Mouse (Mus musculus): ENCODE measurements at regions not wholly inside any gene's neighbourhood (a gene's known extent, or its start where the extent isn't known, plus 50 kb on each side); places are given as distances from the start of the nearest gene placed in this dataset.

DNA sequence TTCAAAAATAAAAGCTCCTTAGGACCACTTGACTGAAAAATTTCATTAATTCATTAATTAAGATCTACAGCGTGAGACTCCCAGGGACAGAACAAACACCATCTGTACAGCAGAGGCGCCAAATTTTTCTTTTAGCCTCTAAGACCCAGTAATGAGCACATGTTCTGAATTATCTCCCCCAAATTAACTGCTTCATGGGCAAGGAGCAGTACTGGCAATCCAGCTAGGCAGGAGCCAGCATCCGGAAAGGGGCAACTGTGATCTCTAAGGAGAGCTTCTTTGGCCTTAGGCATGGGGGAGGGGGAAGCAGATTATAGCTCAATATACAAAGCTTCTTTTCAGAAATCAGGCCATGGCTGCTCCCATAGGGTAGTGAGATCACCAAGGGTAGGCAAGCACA, 278.2 kb upstream of the Castor2 start:
- peak; percentile 30 to 32 for DNase-seq (ENCODE audit: low spot score in 2 of 2)

DNA sequence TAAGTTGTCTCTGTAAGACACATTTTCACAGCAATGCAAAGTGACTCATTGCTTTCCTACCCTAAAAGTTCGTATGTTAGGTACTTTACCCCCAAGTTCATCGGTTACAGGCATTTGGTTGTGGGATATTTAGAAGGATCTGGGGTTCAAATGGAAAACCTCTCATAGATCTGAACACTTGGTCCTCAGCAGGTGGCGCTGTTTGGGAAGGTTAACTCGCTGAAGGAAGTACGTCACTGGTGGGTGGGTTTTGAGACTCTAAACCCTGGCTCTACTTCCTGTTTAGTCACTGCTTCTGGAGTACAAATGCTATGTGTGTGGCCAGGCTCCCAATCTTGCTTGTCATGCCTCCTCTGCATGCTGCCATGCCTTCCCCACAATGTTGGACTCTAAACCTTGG, 284.0 kb upstream of the Castor2 start:
- DNase-seq (ENCODE audit: low spot score in 2 of 2): no peak

DNA sequence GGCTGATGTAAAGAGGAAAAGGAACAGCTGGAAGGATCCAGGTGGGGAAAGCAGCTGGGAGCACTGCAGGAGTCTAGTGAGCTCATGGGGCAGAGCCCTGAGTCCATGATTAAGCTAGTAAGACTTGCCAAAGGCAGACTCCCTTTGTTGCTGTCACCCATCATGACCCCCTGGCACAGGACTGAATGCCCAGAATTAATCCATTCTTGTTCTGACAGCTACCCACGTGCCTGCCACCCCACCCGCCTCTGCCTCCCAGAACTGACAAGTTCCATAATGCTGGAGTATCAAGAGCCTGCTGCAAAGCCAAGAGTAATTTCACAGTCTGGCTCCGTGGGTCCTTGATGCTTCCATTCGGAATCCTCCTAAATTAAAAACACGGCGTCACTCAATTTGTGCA, 285.1 kb upstream of the Castor2 start:
- DNase-seq (ENCODE audit: low spot score in 2 of 2): peak; percentile 14 to 31

DNA sequence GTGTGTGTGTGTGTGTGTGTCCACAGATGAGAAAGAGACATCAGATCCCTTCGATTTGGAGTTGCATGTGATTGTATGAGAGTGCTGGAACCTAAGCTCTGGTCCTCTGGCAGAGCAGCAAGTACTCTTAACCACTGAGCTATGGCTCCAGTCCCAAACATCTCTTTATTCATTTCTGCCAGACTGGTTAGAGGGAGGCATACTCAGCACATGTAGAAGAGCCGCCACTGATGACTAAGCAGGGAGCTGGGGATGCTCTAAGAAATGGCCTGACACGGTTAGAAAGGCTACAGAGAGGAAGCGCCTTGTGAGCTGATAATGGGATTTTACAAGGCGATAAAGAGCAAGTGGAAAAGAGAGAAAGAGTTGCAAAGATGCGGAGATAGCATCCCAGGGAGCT, 287.3 kb upstream of the Castor2 start:
- DNase-seq (ENCODE audit: low spot score in 2 of 2): no peak

DNA sequence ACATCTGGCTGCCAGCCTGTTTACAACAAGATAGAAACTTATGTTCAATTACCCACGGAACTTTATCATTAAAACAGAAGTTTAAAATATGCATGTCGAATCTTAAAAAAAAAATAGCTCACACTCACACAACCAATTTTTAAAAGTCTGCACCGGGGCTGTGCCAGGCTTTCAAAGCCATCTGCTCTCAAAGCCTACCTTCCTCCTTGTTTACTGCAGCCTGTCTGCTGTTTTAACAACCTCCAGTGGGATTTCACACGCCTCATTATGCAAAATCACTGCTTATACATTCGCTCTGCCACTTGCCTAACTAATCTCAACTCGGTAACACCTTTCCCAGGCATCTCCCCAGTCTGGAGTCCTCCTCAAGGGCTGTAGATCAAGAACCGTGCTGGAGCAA, 292.6 kb upstream of the Castor2 start:
- DNase-seq (ENCODE audit: low spot score in 2 of 2): peak; percentile 48 to 64

DNA sequence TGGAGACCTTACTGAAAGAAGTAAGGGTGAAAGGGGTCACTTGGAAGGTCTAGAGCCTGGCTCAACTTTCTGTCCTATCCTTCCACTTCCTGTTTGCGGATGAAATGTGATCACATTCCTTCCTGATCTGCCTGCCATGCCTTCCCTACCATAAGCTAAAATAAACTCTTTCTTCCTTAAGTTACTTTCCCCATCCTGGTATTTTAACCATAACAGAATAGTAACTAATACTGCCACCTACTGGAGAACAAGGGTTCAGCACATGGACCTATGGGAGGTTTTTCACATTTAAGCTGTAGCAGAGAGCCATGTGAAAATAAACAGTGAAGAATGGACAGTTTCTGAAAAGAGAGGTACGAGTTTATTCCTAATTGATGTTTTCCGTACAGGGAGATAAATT, 297.5 kb upstream of the Castor2 start:
- no peak for DNase-seq (ENCODE audit: low spot score in 2 of 2)

DNA sequence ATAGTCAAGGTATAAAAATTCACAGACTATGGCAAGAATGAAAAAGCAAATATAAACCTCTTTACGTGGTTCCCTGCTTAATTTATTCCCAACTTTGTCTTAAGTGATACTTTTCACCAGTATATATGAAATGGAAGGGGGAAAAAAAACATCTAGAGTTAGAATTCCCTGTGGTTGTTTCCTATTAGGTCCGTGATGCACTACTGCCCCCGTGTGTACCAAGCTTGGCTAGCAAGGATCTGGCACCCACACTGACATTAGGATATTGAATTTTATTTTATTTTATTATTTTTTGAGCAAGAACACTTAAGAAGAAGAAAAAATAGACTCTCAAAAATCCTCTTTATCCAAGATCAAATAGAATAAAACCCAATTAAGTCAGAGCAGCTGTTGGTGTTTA, 303.9 kb upstream of the Castor2 start:
- peak; percentile 13 to 51 for DNase-seq (ENCODE audit: low spot score in 2 of 2)

DNA sequence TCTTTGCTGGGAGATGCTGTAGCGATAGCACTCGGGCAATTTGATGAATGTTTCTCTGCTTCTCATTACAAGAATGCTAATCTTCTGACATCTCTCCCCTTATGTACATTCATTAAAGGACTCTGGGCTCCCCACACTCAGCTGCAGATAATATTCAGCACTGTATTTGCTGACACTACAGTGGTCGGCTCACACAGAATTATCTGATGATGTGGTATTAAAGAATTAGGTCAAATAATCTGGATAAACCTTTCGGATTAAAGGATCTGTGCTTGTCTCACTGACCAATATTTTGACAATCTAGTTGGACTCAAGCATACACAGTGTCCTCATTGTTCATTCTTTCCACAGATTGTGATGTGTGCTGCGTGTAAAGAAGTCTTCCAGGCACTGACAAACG, 308.8 kb upstream of the Castor2 start:
- DNase-seq (ENCODE audit: low spot score in 2 of 2): no peak

DNA sequence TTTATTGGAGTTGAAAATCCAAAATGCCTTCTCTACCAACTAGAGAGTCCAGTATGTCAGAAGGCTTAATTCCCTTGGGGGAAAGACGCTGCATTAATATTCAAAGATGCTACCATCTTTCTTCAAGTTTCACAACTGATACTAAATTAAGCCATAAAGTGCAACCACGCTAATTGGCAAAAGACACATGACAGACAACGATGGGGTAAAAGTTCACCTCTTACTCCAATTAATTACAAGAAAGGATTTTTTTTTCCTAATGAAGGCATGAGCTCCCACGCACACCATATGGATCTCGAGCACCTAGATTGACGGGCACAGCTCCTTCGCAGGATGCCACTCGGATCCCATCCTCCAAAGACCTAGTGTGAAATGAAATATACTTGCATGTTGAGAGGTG, 311.5 kb upstream of the Castor2 start:
- no peak for DNase-seq (ENCODE audit: low spot score in 2 of 2)

DNA sequence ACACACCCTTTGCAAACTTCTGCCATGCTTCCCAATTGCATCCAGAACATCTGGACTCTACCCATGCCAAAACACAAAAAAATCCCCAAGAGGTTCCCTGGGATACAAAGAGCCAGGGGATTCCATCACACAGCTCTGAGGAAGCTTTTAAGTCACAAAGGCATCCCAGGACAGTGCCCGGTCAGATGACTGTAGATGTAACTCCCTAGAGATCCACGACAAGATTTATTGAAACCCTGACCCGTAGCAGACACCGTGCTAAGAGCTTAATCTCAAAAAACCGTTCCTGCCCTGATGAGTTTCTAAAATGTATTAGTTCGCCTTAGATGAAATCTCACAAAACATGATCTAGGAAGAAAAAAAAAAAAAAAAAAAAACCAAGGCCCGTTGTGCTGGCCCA, 312.0 kb upstream of the Castor2 start:
- no peak for DNase-seq (ENCODE audit: low spot score in 2 of 2)

DNA sequence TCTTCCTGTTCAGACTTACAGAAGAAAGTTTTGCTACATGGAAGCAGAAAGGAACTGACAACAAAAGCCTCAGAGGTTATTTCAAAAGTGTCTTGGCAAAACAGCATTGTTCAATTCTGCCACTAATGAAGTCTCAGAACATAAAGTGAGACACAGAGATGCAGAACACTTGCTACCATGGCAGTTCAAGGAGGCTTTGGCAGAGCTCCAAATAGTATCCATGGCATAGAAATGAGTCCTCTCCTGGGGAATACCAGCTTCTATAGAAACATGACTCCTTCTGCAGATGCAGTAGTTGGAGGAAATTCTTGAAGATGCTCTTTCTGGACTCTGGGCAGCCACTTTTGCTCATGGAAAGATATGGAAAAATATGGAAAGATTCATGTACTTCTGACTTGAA, 322.9 kb upstream of the Castor2 start:
- no peak for DNase-seq (ENCODE audit: low spot score in 2 of 2)

DNA sequence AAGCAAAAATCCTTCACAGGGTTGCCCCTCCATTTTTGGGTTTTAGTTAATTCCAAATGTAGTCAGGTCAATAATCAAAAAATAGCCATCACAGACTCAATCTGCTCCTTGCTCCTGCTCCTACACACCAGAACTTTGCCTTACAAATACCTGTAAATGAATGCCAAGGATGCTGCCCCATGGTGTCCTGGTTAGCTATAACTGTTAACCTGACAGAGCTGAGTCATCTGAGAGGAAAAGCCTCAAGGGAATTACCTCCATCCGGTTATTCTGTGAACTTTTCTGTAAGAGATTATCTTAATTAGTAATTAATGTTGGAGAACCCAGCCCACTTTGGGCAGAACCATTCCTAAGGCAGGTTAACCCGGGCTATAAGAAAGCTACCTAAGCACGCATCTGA, 325.4 kb upstream of the Castor2 start:
- no peak for DNase-seq (ENCODE audit: low spot score in 2 of 2)

DNA sequence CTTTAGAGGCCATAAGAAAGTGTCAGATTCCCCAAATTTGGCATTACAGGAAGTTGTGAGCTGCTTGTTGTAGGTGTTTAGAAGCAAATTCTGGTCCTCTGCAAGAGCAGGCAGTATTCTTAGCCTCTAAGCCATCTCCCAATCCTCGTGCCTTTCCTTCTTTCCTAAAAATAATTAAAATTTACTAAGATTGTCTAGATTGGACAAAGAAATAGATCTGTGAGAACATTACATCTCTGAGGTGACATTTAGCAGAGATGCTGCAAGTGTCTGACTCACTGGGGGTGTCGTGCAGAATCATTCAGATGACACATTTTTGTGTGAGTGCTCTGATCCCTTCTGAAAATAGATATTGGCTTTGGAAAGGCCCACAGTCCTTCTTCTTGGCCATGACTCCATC, 330.7 kb upstream of the Castor2 start:
- no peak for DNase-seq (ENCODE audit: low spot score in 2 of 2)

DNA sequence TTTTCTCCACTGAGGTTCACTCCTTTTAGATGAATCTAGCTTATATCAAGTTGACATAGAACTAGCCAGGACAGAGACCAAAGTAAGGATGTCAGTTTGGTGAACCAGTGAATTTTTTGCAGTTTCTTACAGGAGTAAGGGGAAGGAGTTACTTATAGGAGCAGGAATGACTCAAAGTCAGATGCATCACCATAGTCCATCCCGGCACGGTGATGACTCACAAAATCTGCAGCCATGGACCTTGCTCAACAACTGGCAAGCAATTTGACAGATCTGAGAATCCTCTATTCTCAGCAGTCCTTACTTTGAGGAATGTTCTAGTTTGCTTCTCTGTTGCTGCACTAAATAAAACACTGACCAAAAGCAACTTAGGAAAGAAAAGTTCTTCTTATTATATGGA, 341.7 kb upstream of the Castor2 start:
- no peak for DNase-seq (ENCODE audit: low spot score in 2 of 2)

DNA sequence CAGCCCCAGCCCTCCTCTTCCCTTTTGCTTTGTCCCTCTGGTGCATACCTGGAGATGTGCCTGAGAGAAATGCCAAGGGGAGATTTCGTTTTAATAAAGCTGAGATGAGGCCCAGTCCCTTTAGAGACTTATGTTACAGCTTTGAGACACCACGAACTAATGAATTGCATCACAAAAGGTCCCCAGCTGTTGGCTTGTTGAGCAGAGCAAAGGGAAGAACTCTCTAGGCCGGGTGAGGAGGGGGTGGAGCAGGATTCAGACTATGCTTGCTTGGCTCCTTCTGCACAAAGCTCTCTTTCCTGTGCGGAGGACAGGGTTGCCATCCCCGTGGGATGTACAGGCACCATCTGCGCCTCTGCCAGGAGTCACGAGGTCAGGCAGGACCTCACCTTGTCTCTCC, 345.3 kb upstream of the Castor2 start:
- no peak for DNase-seq (ENCODE audit: low spot score in 2 of 2)

DNA sequence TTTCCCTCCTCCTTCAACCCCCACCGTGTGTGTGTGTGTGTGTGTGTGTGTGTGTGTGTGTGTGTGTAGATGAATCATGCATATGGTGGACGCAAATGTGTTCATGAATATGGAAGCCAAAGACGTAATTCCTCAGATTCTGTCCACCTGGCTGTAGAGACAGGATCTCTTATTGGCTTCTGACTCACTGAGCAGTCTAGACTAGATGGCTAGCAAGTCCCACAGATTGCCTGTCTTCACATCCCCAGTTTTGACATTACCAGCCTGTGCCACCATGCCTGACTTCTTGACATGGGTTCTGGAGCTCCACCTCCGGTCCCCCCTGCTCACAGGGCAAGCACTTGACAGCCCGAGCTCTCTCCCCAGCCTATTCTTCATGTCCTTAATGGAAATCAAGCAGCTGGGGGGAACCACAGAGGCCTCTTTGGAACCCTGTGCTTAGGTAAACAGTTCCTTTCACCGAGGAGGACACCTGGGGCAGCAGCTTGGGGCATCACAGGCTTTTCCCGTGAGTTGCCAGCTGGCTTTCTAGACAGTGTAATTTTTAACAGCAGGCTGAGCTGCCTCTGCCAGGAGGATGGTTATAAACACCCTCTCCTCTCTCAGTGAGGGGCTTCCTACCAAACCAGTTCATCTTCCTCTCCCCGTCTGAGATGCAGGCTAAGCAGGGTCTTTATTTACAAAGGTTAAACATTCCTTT, 345.9 kb upstream of the Castor2 start:
- DNase-seq (ENCODE audit: low spot score in 2 of 2): peak; percentile 5 to 15

DNA sequence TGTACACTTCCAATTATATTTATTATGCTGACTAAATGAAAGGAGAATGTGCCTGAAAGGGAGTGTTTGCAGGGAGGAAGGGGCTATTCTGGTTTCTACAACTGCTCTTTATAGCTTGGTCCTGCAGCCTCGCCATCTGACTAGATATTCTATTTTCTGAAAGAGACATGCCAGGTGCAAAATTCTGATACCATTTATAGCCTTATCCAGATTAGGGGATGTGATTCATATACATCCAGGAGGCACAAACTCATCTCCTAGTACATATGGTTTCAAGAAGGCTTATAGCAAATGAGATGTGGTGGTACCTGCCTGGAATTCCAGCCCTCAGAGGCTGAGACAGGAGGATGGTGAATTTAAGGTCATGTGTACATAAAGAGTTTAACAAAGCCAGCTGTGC, 352.6 kb upstream of the Castor2 start:
- DNase-seq (ENCODE audit: low spot score in 2 of 2): no peak

DNA sequence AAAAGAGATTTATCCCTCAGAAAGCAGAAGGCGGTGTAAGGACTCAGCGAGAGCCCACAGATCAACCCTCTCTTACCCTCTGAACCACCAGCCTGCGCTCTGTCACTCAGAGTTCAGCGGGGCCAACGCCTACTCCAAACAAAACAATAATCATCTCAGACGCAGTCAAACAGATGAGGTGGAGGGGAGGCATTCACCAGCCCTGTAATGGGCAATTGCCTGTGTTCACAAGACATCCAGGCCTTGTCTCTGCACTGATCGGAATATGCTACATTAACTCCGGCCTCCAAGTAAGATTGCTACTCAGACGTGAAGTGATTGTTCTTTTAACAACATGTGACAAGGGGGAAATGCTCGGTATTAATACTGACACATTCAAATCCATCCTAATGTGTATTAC, 353.1 kb upstream of the Castor2 start:
- no peak for DNase-seq (ENCODE audit: low spot score in 2 of 2)

DNA sequence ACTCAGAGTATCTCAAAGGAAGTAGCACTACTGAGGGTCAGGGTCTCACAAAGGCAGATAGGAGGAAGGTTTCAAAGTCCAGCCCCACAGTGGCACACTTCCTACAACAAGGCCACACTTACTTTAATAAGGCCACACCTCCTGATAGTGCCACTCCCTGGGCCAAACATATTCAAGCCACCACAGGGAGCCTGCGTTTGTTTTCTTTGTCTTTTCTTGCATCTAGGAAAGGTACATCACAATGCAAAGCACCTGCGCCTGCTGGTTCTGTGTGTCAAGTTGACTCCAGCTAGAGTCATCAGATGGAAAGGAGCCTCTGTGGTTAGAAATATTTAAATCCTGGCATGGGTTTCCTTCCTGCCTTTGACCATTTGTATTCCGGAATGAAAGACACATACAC, 355.4 kb upstream of the Castor2 start:
- DNase-seq (ENCODE audit: low spot score in 2 of 2): no peak

DNA sequence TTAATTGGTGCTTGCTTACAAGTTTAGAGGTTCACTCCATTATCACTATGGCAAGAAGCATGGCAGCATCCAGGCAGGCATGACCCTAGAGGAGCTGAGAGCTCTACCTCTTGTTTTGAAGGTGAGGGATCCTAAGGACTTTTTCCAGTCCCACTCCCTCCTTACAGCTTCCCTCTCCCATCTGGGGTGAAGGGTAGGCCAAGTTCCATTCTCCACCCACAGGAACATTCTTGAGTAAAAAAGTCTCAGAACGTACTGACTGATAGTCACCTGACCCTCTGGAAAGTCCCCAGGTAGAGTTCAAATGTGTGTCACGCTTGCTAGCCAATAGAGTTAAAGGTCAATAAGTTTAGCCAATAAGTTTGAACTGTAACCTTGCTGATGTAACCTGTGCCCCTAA, 355.9 kb upstream of the Castor2 start:
- no peak for DNase-seq (ENCODE audit: low spot score in 2 of 2)

DNA sequence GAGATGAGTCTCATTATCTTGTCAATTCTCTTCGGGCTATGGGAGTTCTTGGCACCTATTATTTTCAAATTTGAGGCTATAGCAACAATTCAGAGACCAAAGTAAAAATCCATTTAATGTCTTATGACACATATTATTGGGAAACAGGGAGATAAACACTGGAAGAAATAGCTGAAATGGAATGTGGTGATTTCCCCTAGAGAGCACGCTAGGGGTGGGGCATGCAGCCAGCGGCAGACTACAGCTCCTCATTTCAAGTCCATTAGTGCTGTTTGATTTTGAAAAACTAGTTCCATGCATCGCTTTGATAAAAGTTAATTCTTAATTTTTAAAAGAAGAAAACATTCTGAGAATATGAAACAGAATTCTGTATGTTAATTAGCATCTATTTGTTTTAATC, 367.6 kb upstream of the Castor2 start:
- DNase-seq (ENCODE audit: low spot score in 2 of 2): no peak

DNA sequence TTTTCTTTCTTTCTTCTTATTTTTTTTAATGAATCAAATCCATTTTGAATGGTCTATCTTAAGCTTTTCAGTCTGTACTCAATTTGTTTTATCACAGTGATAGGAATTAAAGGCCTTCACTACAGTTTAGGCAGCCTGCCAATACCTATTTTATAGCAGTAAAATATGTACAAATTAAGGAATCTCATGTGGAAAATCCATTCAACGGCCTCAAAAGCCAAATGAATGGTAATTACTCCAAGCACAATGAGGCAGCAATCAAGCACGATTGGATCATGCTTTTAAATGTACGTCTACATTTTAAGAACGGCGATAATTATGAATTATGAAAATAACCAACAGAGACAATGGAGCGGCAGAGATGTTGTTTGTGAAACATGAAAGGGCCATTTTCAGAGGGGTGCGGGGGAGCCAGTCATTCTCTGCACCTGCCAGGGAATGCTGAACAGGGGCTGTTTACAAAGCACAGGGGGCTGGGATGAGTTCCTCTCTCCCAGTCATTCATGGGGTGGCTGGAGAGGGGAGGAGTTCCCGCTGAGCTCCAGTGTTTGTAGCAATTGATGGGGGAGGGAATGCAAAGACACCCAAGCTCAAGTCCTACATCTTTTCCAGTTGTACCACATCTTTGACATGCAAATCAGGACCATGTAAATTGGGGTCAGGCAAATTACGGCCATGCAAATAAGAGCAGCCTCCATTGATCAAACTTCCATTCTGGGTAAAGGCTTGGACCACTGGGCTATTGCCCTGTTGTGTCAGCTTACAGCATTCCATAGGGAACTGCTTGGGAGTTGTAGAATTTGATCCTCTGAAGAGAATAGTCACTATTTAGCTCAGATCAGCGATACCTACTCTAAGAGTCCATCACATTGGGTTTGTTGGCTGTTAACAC, 381.1 kb upstream of the Castor2 start:
- peak in 1 of 2 experiments; percentile 3 for DNase-seq (ENCODE audit: low spot score in 2 of 2)

DNA sequence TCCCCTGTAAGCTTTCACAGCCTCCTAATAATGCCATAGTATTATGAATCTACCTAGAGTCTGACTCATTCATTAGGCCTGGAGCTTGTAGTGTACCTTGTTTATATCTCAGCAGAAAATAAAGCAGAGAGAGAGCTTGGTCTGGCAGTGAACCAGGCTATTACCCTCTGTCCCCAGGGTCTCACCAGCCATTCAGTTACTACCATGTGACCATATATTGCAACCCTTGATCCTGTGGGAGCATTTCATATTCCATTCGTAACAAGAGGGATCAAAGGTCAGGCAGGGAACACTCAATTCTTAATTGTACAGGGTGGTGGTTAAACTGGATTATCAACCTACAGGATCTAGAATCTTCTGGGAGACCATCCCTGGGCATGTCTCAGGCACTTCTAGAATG, 383.7 kb upstream of the Castor2 start:
- DNase-seq (ENCODE audit: low spot score in 2 of 2): no peak

All from layer of hippocampus, adult 8-10 months (tissue).